Mouse (Mus musculus): ENCODE results near the gene Sag. TPM values are rescaled to one million over a fixed set of nuclear protein-coding genes. Genes with fewer than 3 reads are reported as not detected.

Sag gene
- polyA plus RNA-seq, 1 experiment from 2014 or later, result 1.8 TPM

DNA sequence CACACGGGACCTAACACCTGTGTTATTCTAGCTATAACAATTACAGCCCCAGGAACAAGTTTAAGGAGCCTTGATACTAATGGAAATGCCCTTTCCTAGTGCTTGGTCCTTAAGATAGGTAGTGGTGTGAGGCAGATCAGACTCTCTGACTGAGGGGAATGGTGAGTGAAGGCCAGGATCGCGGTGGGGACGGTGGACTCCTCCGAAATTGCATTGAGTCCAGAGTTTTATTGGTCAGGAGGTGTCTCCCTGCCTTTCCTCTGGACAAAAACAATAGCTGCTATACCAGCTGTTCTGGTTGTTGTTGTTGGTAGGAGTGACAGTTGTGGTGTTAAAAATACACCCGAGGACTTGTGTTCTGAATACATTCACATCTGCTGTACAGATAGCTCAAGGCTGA lies 50.9 kb downstream of the Sag start:
- no peak for ATAC-seq (replicated peaks; ENCODE audit: low FRiP score, low TSS enrichment, low read depth)

DNA sequence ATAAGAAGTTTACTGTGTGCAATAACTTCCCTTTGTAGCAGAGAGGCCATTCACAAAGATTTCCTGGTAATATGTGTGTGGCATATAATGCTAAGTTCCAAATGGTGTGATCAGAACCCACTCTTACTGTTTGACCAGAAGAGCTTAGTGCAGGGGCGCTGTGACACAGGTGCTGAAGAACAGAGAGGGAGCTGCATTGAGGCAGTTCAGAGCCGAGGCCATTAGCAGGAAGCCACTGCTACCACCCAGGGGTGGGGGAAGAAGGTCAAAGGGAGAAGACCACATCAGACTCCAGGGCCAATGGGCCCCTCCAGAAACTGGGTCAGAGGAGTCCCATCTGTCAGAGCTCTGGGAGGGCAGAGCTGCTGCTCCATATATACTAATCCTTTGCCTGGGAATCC lies 51.4 kb downstream of the Sag start:
- no peak for ATAC-seq (replicated peaks; ENCODE audit: low FRiP score, low TSS enrichment, low read depth)
- WGBS, result 27% methylated on average over 2 of the region's 2 CpGs
- Histone ChIP-seq H3K27ac (ENCODE audit: low read depth) (no peak overlapping the region), H3K9ac (ENCODE audit: low read length) (no peak overlapping the region), H3K4me1 (replicated peaks; ENCODE audit: control insufficient read depth, insufficient read depth, low read length) (peaks cover 27% of the 10 kb centered on the region), H3K27me3 (replicated peaks; ENCODE audit: control insufficient read depth, insufficient read depth, low read length) (no peaks in the 10 kb centered on the region), H3K9me3 (ENCODE audit: control insufficient read depth, low read length) (no peaks in the 10 kb centered on the region), H3K4me2 (ENCODE audit: low read length) (peak overlapping the region; percentile 94), H3K36me3 (ENCODE audit: control insufficient read depth, insufficient read depth, low read length) (no peaks in the 10 kb centered on the region), H3K4me3 (ENCODE audit: low read depth, low read length) (peak overlapping the region; percentile 77)
- no peak for DNase-seq (ENCODE audit: low spot score)

More for the DNA sequence above, 50.9 kb downstream of the Sag start:
- H3K9me3 ChIP-seq (ENCODE audit: control insufficient read depth, low read length), result no peaks in the 10 kb centered on the region
- peak overlapping the region; percentile 89 for H3K9ac ChIP-seq (ENCODE audit: low read length)
- H3K27ac ChIP-seq (ENCODE audit: low read depth), result no peak overlapping the region
- H3K27me3 ChIP-seq (replicated peaks; ENCODE audit: control insufficient read depth, insufficient read depth, low read length), result no peaks in the 10 kb centered on the region
- 22% methylated on average over 6 of the region's 6 CpGs for WGBS
- peak overlapping the region; percentile 77 for H3K4me3 ChIP-seq (ENCODE audit: low read depth, low read length)
- no peak for DNase-seq (ENCODE audit: low spot score)
- H3K4me2 ChIP-seq (ENCODE audit: low read length), result peak overlapping the region; percentile 94
- H3K4me1 ChIP-seq (replicated peaks; ENCODE audit: control insufficient read depth, insufficient read depth, low read length), result peaks cover 25% of the 10 kb centered on the region
- H3K36me3 ChIP-seq (ENCODE audit: control insufficient read depth, insufficient read depth, low read length), result no peaks in the 10 kb centered on the region

DNA sequence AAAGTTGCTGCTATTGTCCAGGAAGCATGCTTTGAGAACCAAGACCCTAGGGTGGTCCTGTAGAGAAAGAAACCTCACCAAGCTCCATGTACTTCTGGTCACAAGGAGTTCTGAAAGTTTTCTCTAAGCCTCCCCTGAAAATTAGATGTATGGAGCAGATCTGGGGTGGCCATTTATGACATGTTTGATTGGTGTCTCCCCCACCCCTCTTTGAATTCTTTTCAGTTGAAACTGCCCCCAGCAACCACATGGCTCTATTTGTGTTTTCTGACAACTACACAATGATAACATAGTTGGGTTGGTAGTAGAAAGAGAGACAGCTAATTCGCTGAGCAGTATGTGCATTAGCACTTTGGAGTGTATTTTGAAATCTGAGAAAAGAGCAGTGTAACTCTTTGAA lies 52.0 kb downstream of the Sag start:
- Histone ChIP-seq H3K4me2 (ENCODE audit: low read length) (no peak overlapping the region), H3K9me3 (ENCODE audit: control insufficient read depth, low read length) (no peaks in the 10 kb centered on the region), H3K27ac (ENCODE audit: low read depth) (no peak overlapping the region), H3K9ac (ENCODE audit: low read length) (no peak overlapping the region), H3K4me1 (replicated peaks; ENCODE audit: control insufficient read depth, insufficient read depth, low read length) (peaks cover 27% of the 10 kb centered on the region), H3K27me3 (replicated peaks; ENCODE audit: control insufficient read depth, insufficient read depth, low read length) (no peaks in the 10 kb centered on the region), H3K36me3 (ENCODE audit: control insufficient read depth, insufficient read depth, low read length) (no peaks in the 10 kb centered on the region), H3K4me3 (ENCODE audit: low read depth, low read length) (no peak overlapping the region)
- ATAC-seq (replicated peaks; ENCODE audit: low FRiP score, low TSS enrichment, low read depth) (no peak), DNase-seq (ENCODE audit: low spot score) (no peak)
- WGBS, result 86% methylated on average over 1 of the region's 1 CpGs

DNA sequence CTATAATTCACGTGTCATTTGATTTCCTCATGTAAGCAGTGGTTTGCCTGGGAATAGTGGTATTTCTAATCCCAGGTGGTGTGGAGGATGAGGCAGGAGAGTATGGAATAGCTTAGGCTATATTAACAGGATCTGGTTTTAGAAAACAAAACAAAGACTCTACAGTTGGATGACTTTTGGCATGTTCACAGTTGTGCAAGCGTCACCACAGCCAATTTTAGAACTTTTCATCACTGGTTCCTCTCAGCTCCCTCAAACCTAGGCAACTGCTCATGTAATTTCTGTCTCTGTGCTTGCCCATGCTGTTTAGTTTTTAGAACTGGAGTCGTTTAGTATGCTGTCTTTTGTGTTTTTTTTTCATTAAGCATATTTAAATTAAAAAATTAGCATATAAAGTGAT lies 53.3 kb downstream of the Sag start:
- DNase-seq (ENCODE audit: low spot score) (no peak), ATAC-seq (replicated peaks; ENCODE audit: low FRiP score, low TSS enrichment, low read depth) (no peak)
- 83% methylated on average over 3 of the region's 3 CpGs for WGBS
- Histone ChIP-seq H3K4me1 (replicated peaks; ENCODE audit: control insufficient read depth, insufficient read depth, low read length) (peaks cover 27% of the 10 kb centered on the region), H3K4me2 (ENCODE audit: low read length) (no peak overlapping the region), H3K9ac (ENCODE audit: low read length) (no peak overlapping the region), H3K27me3 (replicated peaks; ENCODE audit: control insufficient read depth, insufficient read depth, low read length) (no peaks in the 10 kb centered on the region), H3K27ac (ENCODE audit: low read depth) (no peak overlapping the region), H3K36me3 (ENCODE audit: control insufficient read depth, insufficient read depth, low read length) (no peaks in the 10 kb centered on the region), H3K4me3 (ENCODE audit: low read depth, low read length) (no peak overlapping the region), H3K9me3 (ENCODE audit: control insufficient read depth, low read length) (no peaks in the 10 kb centered on the region)

DNA sequence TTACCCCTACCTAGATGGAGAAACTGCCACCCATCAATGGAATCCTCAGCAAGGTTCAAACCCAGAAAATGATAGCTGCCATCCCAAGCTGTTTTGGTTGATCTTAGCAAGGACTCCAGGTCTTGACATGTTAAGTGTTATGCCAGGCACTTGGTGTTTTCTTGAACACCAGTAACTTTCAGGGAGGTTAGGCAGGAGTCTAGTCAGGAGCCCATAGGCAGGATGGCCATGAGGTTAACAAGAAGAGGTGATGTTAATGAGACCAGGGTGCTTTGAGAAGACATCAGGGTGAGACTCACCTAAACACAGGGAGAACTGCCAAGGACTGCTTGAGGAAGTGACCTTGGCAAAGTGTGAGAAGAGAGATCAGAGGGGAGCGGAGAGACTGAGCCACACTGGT lies 54.6 kb downstream of the Sag start:
- H3K4me1 ChIP-seq (replicated peaks; ENCODE audit: control insufficient read depth, insufficient read depth, low read length), result peaks cover 21% of the 10 kb centered on the region
- no peaks in the 10 kb centered on the region for H3K27me3 ChIP-seq (replicated peaks; ENCODE audit: control insufficient read depth, insufficient read depth, low read length)
- 83% methylated on average over 1 of the region's 1 CpGs for WGBS
- no peak overlapping the region for H3K9ac ChIP-seq (ENCODE audit: low read length)
- H3K9me3 ChIP-seq (ENCODE audit: control insufficient read depth, low read length), result no peaks in the 10 kb centered on the region
- H3K36me3 ChIP-seq (ENCODE audit: control insufficient read depth, insufficient read depth, low read length), result no peaks in the 10 kb centered on the region
- no peak for DNase-seq (ENCODE audit: low spot score)
- H3K4me2 ChIP-seq (ENCODE audit: low read length), result no peak overlapping the region
- no peak overlapping the region for H3K4me3 ChIP-seq (ENCODE audit: low read depth, low read length)
- H3K27ac ChIP-seq (ENCODE audit: low read depth), result no peak overlapping the region
- no peak for ATAC-seq (replicated peaks; ENCODE audit: low FRiP score, low TSS enrichment, low read depth)

DNA sequence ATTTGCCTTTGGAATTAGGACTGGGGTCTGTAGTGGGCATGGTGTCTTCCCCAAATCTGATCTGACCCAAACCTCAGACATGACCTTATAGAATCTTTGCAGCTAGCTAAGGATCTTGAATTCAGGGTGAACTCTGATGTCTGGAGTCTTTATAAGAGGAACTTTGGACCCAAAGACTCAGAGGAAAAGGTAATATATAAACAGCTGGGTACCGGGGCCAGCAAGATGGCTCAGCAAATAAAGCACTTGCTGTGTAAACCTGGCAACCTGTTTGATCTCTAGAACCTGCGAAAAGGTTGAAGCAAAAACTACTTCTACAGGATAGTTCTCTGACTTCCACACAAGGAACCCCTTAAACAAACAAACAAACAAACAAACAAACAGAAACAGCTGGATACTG lies 55.0 kb downstream of the Sag start:
- ATAC-seq (replicated peaks; ENCODE audit: low FRiP score, low TSS enrichment, low read depth) (no peak), DNase-seq (ENCODE audit: low spot score) (no peak)
- H3K4me1 ChIP-seq (replicated peaks; ENCODE audit: control insufficient read depth, insufficient read depth, low read length), result peaks cover 21% of the 10 kb centered on the region
- no peak overlapping the region for H3K4me3 ChIP-seq (ENCODE audit: low read depth, low read length)
- no peak overlapping the region for H3K4me2 ChIP-seq (ENCODE audit: low read length)
- H3K27ac ChIP-seq (ENCODE audit: low read depth), result no peak overlapping the region
- H3K36me3 ChIP-seq (ENCODE audit: control insufficient read depth, insufficient read depth, low read length), result no peaks in the 10 kb centered on the region
- H3K9ac ChIP-seq (ENCODE audit: low read length), result no peak overlapping the region
- H3K9me3 ChIP-seq (ENCODE audit: control insufficient read depth, low read length), result no peaks in the 10 kb centered on the region
- H3K27me3 ChIP-seq (replicated peaks; ENCODE audit: control insufficient read depth, insufficient read depth, low read length), result no peaks in the 10 kb centered on the region
- 72% methylated on average over 2 of the region's 2 CpGs for WGBS

DNA sequence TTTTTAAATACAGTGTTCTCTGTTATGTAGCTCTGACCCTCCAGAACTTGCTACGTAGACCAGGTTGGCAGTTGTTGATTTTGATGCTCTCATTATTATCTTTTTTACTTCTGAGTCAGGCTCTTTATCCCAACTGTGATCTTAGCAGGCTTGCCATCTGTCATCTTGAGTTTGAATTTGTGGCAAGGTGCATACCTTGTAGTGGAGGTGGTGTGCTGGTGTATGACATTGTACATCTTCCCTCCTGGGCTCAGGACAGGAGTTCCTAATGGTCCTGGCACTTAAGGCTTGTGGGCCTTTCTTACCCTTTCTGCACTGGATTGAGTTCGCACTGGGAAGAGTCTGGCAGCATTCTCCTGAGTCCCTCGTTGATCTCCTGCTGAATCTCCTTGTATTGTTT lies 60.1 kb downstream of the Sag start:
- no peak for ATAC-seq (replicated peaks; ENCODE audit: low FRiP score, low TSS enrichment, low read depth)

DNA sequence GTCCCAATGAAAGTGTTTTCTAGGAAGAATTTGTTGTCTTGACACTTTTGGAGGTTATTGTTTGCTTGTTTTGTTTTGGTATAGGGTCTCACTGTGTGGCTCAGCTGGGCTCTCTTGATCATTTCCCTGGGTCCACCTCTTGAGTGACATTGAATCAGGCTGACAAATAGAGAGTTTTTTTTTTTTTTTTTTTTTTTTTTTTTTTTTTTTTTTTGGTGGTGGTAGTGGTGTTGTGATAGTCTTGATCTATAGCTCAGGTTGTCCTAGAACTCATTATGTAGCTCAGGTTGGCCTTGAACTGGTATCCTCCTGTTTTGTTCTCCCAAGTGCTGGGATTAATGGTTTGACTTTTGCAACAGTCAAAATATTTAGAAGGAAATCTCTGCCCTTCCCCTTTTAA lies 61.4 kb downstream of the Sag start:
- Histone ChIP-seq H3K9ac (ENCODE audit: low read length) (no peak overlapping the region), H3K4me3 (ENCODE audit: low read depth, low read length) (no peak overlapping the region), H3K27ac (ENCODE audit: low read depth) (no peak overlapping the region), H3K27me3 (replicated peaks; ENCODE audit: control insufficient read depth, insufficient read depth, low read length) (no peaks in the 10 kb centered on the region), H3K4me2 (ENCODE audit: low read length) (no peak overlapping the region), H3K36me3 (ENCODE audit: control insufficient read depth, insufficient read depth, low read length) (no peaks in the 10 kb centered on the region), H3K4me1 (replicated peaks; ENCODE audit: control insufficient read depth, insufficient read depth, low read length) (no peaks in the 10 kb centered on the region; the same call in none of the 2 replicates), H3K9me3 (ENCODE audit: control insufficient read depth, low read length) (no peaks in the 10 kb centered on the region)
- ATAC-seq (replicated peaks; ENCODE audit: low FRiP score, low TSS enrichment, low read depth) (no peak), DNase-seq (ENCODE audit: low spot score) (no peak)

More for the DNA sequence above, 60.1 kb downstream of the Sag start:
- H3K27ac ChIP-seq (ENCODE audit: low read depth), result no peak overlapping the region
- H3K4me3 ChIP-seq (ENCODE audit: low read depth, low read length), result no peak overlapping the region
- no peak for DNase-seq (ENCODE audit: low spot score)
- no peaks in the 10 kb centered on the region for H3K9me3 ChIP-seq (ENCODE audit: control insufficient read depth, low read length)
- H3K27me3 ChIP-seq (replicated peaks; ENCODE audit: control insufficient read depth, insufficient read depth, low read length), result no peaks in the 10 kb centered on the region
- H3K4me1 ChIP-seq (replicated peaks; ENCODE audit: control insufficient read depth, insufficient read depth, low read length), result peaks cover 7% of the 10 kb centered on the region
- no peak overlapping the region for H3K4me2 ChIP-seq (ENCODE audit: low read length)
- H3K9ac ChIP-seq (ENCODE audit: low read length), result no peak overlapping the region
- H3K36me3 ChIP-seq (ENCODE audit: control insufficient read depth, insufficient read depth, low read length), result no peaks in the 10 kb centered on the region
- 64% methylated on average over 3 of the region's 3 CpGs for WGBS

DNA sequence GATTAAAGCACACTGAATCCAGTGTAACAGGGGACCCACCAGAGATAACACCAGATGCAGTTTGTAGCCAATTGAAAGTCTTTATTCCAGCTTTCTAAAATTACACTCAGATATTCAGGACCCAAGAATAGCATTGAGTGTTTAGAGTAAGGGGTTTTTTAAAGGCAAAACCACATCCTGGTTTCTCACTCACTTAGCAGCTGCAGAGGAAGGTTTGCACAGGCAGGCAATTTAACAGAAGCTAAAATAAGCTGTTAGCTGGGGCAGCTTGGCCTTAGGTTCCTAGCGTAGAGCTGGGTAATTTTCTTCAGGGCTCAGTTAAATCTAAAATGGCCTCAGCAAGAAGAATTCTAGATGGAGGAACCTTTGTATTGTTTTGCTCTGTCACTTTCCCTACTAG lies 63.2 kb downstream of the Sag start:
- Histone ChIP-seq H3K27me3 (replicated peaks; ENCODE audit: control insufficient read depth, insufficient read depth, low read length) (no peaks in the 10 kb centered on the region), H3K4me1 (replicated peaks; ENCODE audit: control insufficient read depth, insufficient read depth, low read length) (no peaks in the 10 kb centered on the region; the same call in none of the 2 replicates), H3K36me3 (ENCODE audit: control insufficient read depth, insufficient read depth, low read length) (no peaks in the 10 kb centered on the region), H3K4me3 (ENCODE audit: low read depth, low read length) (no peak overlapping the region), H3K4me2 (ENCODE audit: low read length) (no peak overlapping the region), H3K27ac (ENCODE audit: low read depth) (no peak overlapping the region), H3K9me3 (ENCODE audit: control insufficient read depth, low read length) (no peaks in the 10 kb centered on the region), H3K9ac (ENCODE audit: low read length) (no peak overlapping the region)
- WGBS, result 90% methylated on average over 1 of the region's 1 CpGs
- DNase-seq (ENCODE audit: low spot score) (no peak), ATAC-seq (replicated peaks; ENCODE audit: low FRiP score, low TSS enrichment, low read depth) (no peak)

Measured in intestine, embryonic 14.5 days (tissue).